Mouse (Mus musculus): Measurements from ENCODE around the gene 1810010D01Rik. TPM values are rescaled to one million over a fixed set of nuclear protein-coding genes. Genes with fewer than 3 reads are reported as not detected.
A peak's percentile ranks its signal among the peaks of the same experiment; 100 is the strongest.

Gene 1810010D01Rik
- total RNA-seq, 2 experiments from 2014 or later, result not detected

- DNase-seq (ENCODE audit: low spot score in 2 of 2), result no peak
Observed at GRCm38 (mm10) chr7:145215476-145215875, 7.6 kb upstream of the 1810010D01Rik start.

DNA sequence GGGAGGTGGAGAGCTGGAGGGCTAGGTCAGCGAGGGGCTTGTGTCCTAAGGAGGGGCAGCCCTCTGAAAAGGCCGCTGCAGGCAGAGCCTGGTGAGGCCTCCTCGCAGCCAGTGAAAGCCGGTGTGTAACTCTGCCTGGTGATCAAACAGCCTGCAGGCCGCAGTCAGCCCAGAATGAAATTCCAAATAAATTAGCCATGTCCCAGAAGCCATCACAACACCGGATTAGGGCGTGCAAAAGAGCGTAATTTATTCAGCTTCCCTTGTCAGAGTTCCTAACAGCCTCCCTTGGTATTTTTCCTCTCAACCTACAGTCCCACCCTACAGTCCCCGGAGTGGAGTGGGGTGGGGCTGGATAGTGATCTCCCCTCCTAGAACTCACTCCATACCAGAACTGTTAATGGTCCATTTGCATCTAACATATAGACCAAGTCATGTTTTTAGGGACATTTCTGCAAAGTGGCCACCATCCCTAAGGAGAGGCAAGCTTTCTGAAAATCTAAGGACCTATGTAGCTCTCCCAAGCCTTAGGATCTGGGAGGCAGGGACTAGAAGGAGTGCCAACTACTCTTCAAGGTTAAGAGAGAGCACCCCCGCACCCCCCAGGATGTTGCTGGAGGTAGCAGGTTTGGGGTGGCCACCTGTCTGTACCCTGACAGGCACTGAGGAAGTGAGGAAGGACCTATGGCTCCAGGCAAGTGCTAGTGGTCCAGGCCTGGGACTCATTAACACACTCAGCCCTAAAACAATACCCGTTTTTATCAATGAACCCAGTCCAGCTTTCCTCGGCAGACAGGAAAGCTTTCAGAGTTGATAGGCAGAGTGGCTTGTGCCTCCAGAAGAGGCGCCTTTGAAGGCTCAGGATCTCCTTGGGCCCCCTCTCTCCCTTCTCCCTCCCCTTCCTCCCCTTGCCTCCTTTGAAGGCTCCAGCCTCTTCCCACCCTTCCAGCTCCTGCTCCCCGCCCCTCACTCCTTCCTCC lies 4.1 kb upstream of the 1810010D01Rik start:
- DNase-seq (ENCODE audit: low spot score in 2 of 2), result no peak

DNA sequence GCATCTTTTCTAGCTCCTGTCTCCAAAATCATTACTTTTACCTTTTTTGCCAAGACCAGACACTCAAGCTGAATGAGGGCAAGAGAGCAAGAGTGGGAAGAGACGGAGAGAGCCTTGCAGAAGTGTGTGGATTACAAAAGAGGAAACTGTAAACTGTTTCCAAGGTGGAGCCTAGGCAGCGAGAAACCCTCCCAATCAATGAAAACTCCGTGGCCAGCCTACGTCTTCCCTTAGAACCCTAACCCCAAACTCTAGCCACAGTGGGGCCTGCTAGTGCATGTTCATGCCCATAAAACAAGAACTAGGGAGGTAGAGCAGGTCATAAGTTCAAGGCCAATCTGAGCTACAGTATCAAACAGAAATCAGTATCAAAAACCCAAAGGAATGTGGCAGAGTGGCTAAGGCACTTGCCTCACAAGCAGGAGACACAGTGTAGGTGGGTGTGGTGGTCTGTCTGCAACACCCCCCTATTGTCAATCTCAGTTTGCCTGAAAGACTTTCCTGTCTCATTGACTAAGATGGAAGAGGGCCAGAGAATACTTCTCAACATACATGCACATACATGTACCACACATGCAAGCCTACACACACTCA lies 2.7 kb upstream of the 1810010D01Rik start:
- no peak for DNase-seq (ENCODE audit: low spot score in 2 of 2)

DNA sequence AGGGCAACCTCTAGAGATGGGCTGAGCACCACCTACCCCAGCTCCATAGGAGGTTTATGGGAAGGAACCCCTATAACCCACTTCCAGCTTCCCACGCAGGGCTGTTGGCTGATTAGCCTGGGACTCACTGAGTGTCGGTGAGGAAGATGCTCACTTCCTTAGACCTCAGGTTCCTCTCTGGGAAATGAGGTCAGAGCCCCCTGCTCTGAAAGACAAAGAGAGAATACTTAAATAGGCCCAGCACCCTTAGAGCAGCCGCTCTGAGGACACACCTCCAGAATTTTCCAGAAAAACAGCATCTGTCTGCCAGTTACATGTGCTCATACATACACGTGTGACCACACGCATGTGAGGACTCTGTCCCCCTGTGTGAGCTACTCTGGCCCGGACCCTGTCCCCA lies 1.1 kb downstream of the 1810010D01Rik start:
- DNase-seq (ENCODE audit: low spot score in 2 of 2), result no peak

DNA sequence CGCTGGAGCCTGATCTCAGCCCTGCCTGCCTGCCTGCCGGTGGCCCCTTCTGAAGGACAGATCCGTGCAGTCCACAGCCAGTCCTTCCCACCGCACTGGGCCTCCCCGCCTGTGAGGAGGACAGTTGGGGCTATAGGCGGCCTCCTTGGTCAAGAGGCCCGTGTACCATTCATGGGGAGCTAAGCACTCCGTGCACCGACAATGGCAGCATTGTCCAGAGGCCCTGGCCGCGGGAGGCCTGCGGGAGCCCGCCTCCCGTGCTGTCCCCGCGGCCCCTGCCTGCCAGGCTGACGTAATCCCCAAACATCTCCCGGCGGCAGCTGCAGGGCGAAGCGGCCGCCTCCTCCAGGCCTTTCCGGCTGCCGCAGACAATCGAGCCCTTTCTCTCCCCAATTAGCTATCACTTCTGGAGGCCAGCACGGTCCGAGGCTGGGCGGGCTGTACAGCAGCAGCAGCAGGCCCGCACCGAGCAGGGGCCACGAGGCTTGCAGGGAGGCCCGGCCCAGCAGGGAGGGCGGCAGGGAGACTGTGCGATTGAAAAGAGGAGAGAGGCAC lies 1.8 kb downstream of the 1810010D01Rik start:
- DNase-seq (ENCODE audit: low spot score in 2 of 2), result peak; percentile 63 to 65

DNA sequence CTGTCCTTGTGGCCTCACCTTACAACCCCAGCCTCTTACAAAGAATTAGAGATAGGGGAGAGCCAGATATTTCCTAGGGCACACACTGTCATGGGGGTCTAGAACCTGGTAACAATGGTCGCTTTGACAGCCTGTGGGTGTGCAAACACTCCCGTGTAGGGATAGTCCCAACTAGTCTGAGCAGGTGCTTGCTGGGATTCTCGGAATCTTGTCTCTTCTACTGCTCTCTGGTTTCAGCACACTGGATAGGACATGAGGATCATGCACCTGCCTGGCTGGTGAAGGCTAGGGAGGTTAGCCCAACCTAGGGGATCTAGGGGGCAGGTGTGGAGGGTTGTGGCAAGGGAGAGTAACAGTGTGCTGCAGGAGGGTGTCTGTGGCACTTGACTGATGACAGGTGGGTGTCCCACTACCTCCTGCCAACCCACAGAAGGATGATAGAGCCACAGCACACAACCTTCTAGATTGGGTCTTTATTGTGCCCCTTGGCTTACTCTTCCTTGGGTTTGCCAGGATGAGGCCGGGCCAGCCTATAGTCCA lies 2.5 kb downstream of the 1810010D01Rik start:
- DNase-seq (ENCODE audit: low spot score in 2 of 2), result no peak

DNA sequence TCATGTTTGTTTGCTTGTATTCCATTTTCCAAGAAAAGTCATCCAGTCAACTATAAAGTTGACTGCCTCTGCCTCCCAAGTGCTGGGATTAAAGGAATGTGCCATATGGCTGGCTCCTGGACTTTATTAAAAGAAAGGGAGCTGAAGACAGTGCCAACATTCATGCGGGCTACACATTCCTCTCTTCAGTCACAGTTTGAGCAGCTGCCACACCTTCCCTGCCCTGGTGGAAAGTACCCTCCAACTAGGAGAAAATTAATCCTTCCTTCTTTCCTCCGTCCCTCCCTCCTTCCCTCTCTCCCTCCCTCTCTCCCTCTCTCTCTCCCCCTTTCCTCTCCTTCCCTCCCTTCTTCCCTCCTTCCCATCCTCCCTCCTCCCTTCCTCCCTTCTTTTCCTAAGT lies 8.2 kb downstream of the 1810010D01Rik start:
- no peak for DNase-seq (ENCODE audit: low spot score in 2 of 2)

DNA sequence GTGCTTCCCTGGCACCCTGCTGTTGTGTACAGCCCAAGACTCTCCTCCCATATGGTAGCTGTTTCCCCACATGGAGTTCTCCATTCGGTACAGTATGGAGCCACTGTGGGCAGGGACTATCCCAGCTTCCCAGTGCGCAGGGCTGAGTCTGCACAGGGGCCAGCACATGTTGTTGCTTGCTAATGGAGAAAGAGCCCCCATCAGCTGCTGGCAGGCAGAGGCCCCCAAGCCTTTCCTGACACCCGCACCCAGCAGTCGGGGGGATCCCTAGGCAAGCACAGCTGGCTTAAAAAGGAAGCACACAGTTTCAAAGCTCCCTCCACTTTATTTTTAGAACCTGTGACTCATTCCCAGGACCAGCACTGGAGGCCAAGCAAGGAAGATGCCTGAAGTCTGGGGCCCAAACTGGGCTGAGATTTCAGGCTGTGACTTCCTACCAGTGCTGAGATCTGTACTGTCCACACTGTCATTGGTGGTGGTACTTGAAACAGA lies 9.7 kb downstream of the 1810010D01Rik start:
- DNase-seq (ENCODE audit: low spot score in 2 of 2), result no peak

DNA sequence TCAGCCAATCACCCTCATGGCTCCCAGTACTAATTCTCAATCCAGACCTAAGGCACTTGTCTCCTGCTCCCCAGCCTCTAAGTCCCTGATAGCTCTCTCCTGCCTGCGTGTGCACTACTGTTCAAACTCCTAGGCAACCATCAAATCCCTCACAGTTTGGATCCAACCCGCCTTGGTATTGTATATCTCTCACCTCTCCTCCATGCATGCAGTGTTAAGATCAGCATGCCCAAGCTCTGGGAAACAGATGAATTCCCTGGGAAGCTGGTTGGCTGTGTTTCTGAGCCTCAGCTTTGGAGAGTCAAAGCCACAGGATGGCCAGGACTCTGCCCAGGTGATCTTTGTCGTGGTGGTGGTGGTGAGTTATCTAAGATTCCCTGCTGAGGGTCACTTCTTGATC lies 10.2 kb downstream of the 1810010D01Rik start:
- no peak for DNase-seq (ENCODE audit: low spot score in 2 of 2)

DNA sequence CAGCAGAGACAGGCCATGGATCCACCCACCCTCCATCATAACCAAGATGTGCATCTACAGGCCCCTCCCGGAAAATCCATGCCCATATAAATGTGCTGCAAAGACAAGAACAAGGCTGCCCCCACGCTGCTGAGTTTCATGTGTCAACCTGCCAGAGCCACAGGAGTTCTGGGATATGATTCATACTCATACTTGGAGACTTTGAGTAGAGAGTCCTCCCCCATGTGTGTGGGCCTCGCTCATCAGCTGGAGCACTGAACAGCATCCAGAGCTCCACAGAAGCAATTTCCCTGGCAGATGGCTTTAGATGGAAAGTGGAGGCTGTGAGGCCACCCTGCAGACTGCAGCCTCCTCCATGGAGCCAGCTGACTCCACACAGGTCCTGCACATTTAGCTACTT lies 10.9 kb downstream of the 1810010D01Rik start:
- no peak for DNase-seq (ENCODE audit: low spot score in 2 of 2)

DNA sequence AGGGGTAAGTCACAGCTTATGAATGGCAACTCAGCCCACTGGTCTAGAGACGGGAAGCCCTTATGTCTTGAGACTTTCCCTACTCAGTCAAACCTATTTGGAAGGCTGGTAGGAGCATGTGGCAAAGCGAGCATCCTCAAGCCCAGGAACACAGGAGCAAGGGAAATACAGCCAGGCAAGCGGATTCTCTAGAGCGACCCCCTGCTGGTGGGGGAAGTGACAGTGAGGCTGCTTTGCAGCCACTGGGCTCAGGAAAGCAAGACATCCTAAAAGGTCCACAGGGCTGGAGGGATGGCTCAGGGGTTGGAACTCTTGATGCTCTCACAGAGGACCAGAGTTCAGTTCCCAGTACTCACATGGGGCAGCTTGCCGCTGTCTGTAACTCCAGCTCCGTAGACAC lies 11.6 kb downstream of the 1810010D01Rik start:
- no peak for DNase-seq (ENCODE audit: low spot score in 2 of 2)

DNA sequence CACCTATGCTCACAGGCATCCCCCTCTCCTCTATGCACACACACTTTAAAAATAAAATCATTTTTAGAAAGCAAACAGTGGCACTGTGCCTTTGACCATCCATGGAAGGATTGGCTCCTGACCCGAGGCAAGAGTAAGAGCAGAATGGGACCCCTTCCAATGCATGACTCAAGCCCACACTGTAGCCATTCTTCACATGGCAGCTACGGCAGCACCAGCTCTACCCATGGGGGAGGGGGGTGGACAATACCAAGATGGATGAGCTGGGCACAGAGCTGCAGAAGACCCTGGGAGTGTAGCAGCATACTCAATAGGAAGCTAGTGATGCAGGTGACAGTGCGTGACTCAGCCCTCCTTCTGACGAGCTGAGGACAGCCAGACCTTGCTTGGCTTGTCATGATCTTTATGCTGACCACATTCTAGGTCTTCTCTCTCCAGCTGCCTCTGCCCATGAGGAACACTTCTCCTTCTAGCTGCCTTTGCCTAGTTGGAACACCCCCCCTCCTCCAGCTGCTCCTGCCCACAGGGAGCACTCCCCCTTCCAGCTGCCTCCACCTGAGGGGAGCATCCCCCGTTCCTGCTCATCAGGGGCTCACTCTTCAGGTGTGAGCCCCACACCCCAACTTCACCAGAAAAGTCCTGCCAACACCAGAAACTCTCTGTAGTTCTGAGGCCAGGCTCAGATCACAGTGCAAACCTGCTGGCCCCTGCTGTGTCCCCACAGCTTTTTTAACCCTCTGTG lies 12.6 kb downstream of the 1810010D01Rik start:
- no peak for DNase-seq (ENCODE audit: low spot score in 2 of 2)

DNA sequence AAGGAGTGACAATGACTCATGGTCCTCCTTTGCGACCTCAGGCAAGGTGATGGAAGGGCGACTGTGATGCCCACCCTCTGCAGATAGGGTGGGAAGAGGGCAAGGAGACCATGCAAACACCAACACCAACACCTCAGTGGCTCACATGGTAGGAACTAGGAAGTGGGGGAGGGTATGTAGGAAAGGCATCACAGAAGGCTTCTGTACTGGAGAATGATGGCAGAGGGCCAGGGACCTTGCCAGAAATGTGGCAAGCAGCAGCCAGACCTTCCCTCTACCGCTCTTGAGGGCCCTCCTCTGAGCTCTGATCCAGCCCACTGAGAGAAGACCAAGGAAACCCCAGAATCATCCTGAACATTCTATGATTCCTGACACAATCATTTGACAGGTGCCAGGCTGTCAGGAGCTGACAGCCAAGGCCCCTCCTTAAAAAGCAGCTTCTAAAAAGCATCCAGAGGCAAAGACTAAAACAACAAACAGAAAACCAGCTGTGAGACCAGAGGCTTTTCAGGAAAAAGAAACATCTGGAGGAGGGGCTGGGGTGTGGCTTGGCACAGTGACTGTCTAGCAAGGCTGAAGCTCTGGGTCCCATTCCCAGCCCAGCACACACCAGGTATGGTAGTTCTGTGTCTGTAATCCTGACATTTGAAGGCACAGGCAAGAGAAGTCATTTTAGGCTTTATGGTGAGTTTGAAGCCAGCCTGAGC lies 13.3 kb downstream of the 1810010D01Rik start:
- peak; percentile 30 to 40 for DNase-seq (ENCODE audit: low spot score in 2 of 2)

GRCm38 (mm10) chr7:145192836-145193235 lies 15.1 kb downstream of the 1810010D01Rik start:
- no peak for DNase-seq (ENCODE audit: low spot score in 2 of 2)

GRCm38 (mm10) chr7:145190520-145190919 lies 17.4 kb downstream of the 1810010D01Rik start:
- no peak for DNase-seq (ENCODE audit: low spot score in 2 of 2)

- no peak for DNase-seq (ENCODE audit: low spot score in 2 of 2)
Observed at GRCm38 (mm10) chr7:145189342-145189741, 18.6 kb downstream of the 1810010D01Rik start.

DNA sequence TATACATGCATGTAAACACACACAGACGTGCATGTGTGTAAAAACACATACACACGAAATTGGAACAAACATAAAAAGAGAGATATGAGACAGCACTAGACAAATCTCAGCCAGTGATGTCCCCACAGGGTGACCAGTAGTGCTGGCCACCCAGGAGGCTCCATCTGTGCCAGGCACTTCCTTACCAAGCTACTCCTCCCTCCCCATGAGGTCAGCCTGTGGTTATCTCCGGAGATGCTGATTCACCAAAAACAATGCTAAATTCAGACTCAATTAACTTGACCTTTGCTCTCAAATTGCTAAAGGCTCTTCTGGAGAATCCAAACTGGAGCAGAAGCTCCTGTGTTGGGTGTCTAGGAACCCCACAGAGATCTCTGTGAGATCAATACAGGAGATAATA lies 20.1 kb downstream of the 1810010D01Rik start:
- DNase-seq (ENCODE audit: low spot score in 2 of 2), result no peak

DNA sequence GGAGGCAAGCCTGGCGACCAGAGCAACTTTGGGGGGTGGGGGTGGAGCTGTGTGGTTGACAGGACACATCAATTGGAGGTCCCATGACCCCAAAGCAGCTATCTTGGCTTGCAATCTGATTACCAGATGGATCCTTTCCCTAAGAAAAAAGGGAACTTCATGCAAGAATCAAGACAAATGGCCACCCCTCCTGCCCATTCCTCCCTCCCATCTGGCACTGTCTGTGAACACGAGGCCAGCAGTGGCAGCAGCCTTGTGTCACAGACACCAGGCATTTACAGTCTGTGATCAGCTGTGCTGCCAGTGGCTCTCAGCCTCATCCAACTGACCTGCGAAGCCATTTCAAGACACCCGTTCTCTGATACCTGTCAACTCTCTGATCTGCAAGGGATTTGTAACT lies 25.5 kb downstream of the 1810010D01Rik start:
- no peak for DNase-seq (ENCODE audit: low spot score in 2 of 2)

DNA sequence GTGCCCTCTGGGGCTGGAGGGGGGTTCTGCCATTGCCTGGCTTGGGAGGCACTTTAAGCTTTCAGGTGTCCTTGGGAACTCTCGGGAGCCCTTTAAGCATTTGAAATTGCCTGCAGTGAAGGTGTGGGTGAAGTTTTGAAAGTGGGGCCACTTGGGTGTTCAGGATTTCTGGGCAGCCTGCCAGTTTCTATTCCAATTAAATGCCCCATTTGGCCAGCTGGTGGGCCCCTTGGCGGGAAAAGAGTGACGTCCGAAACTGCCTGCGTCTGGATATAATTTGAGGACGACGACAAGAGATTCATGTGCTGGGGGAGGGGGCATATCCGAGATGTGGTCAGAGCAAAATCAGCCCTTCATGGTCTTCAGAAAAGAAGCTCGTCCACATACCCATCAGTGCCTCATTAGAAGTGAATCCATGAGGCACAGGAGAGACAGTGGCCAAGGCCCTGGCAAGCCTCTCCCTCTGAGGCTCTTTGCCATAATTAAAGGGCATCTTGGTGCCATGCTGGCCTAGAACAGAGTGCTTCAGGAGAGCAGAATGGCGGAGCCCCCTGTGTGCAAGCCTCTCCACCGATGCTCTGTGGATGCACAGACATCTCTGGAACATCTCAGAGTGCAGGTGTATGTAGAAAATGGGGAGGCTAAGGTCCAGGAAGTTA lies 26.4 kb downstream of the 1810010D01Rik start:
- no peak for DNase-seq (ENCODE audit: low spot score in 2 of 2)

- no peak for DNase-seq (ENCODE audit: low spot score in 2 of 2)
Observed at GRCm38 (mm10) chr7:145179691-145180091, 28.2 kb downstream of the 1810010D01Rik start.

Data from adrenal gland, adult 18-20 months (tissue).